Mouse (Mus musculus): ENCODE results near the gene Shroom1.

The Shroom1 gene

GRCm38 (mm10) chr11:53446183-53446582 is 10.8 kb upstream of the Shroom1 start:
- DNase-seq (ENCODE audit: low spot score) = no peak

GRCm38 (mm10) chr11:53447996-53448395 is 9.0 kb upstream of the Shroom1 start:
- DNase-seq (ENCODE audit: low spot score) = no peak

GRCm38 (mm10) chr11:53448529-53448928 is 8.5 kb upstream of the Shroom1 start:
- DNase-seq (ENCODE audit: low spot score) = no peak

- no peak for DNase-seq (ENCODE audit: low spot score)
Observed at GRCm38 (mm10) chr11:53450070-53450705, 6.8 kb upstream of the Shroom1 start.

GRCm38 (mm10) chr11:53451361-53451760 is 5.6 kb upstream of the Shroom1 start:
- no peak for DNase-seq (ENCODE audit: low spot score)

GRCm38 (mm10) chr11:53452396-53452795 is 4.6 kb upstream of the Shroom1 start:
- no peak for DNase-seq (ENCODE audit: low spot score)

GRCm38 (mm10) chr11:53453031-53453430 is 4.0 kb upstream of the Shroom1 start:
- DNase-seq (ENCODE audit: low spot score) = no peak

GRCm38 (mm10) chr11:53457372-53457954 is 458 bp downstream of the Shroom1 start:
- no peak for DNase-seq (ENCODE audit: low spot score)

- no peak for DNase-seq (ENCODE audit: low spot score)
Observed at GRCm38 (mm10) chr11:53458996-53459395, 2.0 kb downstream of the Shroom1 start.

GRCm38 (mm10) chr11:53460192-53460591 is 3.2 kb downstream of the Shroom1 start:
- DNase-seq (ENCODE audit: low spot score) = no peak

GRCm38 (mm10) chr11:53461727-53462126 is 4.7 kb downstream of the Shroom1 start:
- DNase-seq (ENCODE audit: low spot score) = no peak

- DNase-seq (ENCODE audit: low spot score) = peak; percentile 52
Observed at GRCm38 (mm10) chr11:53463551-53464424, 6.8 kb downstream of the Shroom1 start.

GRCm38 (mm10) chr11:53466231-53466971 is 9.4 kb downstream of the Shroom1 start:
- peak; percentile 82 for DNase-seq (ENCODE audit: low spot score)

- DNase-seq (ENCODE audit: low spot score) = peak; percentile 69
Observed at GRCm38 (mm10) chr11:53469294-53469967, 12.4 kb downstream of the Shroom1 start.

GRCm38 (mm10) chr11:53469968-53470695 is 13.1 kb downstream of the Shroom1 start, which contains the start of gene Gm9837:
Gm9837 (minus strand) TSS chr11:53470479.
- peak; percentile 96 for DNase-seq (ENCODE audit: low spot score)

- DNase-seq (ENCODE audit: low spot score) = no peak
Observed at GRCm38 (mm10) chr11:53472709-53473108, 15.7 kb downstream of the Shroom1 start.

GRCm38 (mm10) chr11:53475620-53476019 is 18.6 kb downstream of the Shroom1 start:
- no peak for DNase-seq (ENCODE audit: low spot score)

GRCm38 (mm10) chr11:53477833-53478232 is 20.8 kb downstream of the Shroom1 start:
- no peak for DNase-seq (ENCODE audit: low spot score)

- DNase-seq (ENCODE audit: low spot score) = no peak
Observed at GRCm38 (mm10) chr11:53478383-53479170, 21.6 kb downstream of the Shroom1 start.

- DNase-seq (ENCODE audit: low spot score) = no peak
Observed at GRCm38 (mm10) chr11:53479171-53479782, 22.3 kb downstream of the Shroom1 start.

Data from layer of hippocampus, adult 11-12 months (tissue).